Mouse (Mus musculus) heart, adult 2 months (tissue): ENCODE results near the gene Gm11444.
A peak's percentile ranks its signal among the peaks of the same experiment; 100 is the strongest.

Source experiments
- CTCF ChIP-seq: fragments of 200-600 bp; IDR thresholded peaks from 2 replicates; pipeline ENCODE4 v1.8.1; 2022; ENCODE audit warnings: antibody characterized with exemption, mild to moderate bottlenecking, moderate library complexity
- POLR2A ChIP-seq: fragments of 200-500 bp; IDR thresholded peaks from 2 replicates; pipeline ENCODE4 v1.6.1; 2011; ENCODE audit warnings: mild to moderate bottlenecking, low read depth, low read length, control low read depth; ENCODE audit not compliant: insufficient read depth

GRCm38 (mm10) chr11:85844144-85844965 is 5.8 kb downstream of the Gm11444 start:
- TF ChIP-seq POLR2A (peak; percentile 60; the same call in 1 of the 2 replicates), CTCF (peak; percentile 91)
